Mouse (Mus musculus): ENCODE measurements around the gene Agbl4. TPM values are rescaled to one million over a fixed set of nuclear protein-coding genes. Genes with fewer than 3 reads are reported as not detected.

Agbl4 gene
- polyA plus RNA-seq, 1 experiment, result not detected

GRCm38 (mm10) chr4:111332864-111333263 is 935.4 kb downstream of the Agbl4 start:
- no peaks in the 10 kb centered on the region for H3K36me3 ChIP-seq (ENCODE audit: control insufficient read depth)
- H3K4me1 ChIP-seq (ENCODE audit: control insufficient read depth), result no peaks in the 10 kb centered on the region
- no peak overlapping the region for H3K4me3 ChIP-seq (replicated peaks)
- TF ChIP-seq GATA1 (IDR thresholded peaks at IDR 0.05; ENCODE audit: low read length), result no peak
- TF ChIP-seq TAL1 (IDR thresholded peaks at IDR 0.05; ENCODE audit: low read length), result no peak
- H3K27me3 ChIP-seq (ENCODE audit: control insufficient read depth), result no peaks in the 10 kb centered on the region
- no peaks in the 10 kb centered on the region for H3K9me3 ChIP-seq (ENCODE audit: control insufficient read depth, low read length)

- Histone ChIP-seq H3K4me3 (replicated peaks) (no peak overlapping the region), H3K4me1 (ENCODE audit: control insufficient read depth) (no peaks in the 10 kb centered on the region), H3K36me3 (ENCODE audit: control insufficient read depth) (no peaks in the 10 kb centered on the region), H3K27me3 (ENCODE audit: control insufficient read depth) (no peaks in the 10 kb centered on the region), H3K9me3 (ENCODE audit: control insufficient read depth, low read length) (peaks cover 4% of the 10 kb centered on the region; the same call in 1 of the 2 replicates)
- TF ChIP-seq GATA1 (IDR thresholded peaks at IDR 0.05; ENCODE audit: low read length) (no peak), TAL1 (IDR thresholded peaks at IDR 0.05; ENCODE audit: low read length) (no peak)
Measured at GRCm38 (mm10) chr4:111349965-111350364, 952.5 kb downstream of the Agbl4 start.

GRCm38 (mm10) chr4:111350615-111351525 is 953.4 kb downstream of the Agbl4 start:
- Histone ChIP-seq H3K4me1 (ENCODE audit: control insufficient read depth) (no peaks in the 10 kb centered on the region), H3K9me3 (ENCODE audit: control insufficient read depth, low read length) (peaks cover 4% of the 10 kb centered on the region; the same call in 1 of the 2 replicates), H3K27me3 (ENCODE audit: control insufficient read depth) (no peaks in the 10 kb centered on the region), H3K36me3 (ENCODE audit: control insufficient read depth) (no peaks in the 10 kb centered on the region), H3K4me3 (replicated peaks) (no peak overlapping the region)
- TF ChIP-seq GATA1 (IDR thresholded peaks at IDR 0.05; ENCODE audit: low read length) (no peak), TAL1 (IDR thresholded peaks at IDR 0.05; ENCODE audit: low read length) (no peak)

- H3K4me1 ChIP-seq (ENCODE audit: control insufficient read depth), result no peaks in the 10 kb centered on the region
- no peak overlapping the region for H3K4me3 ChIP-seq (replicated peaks)
- H3K27me3 ChIP-seq (ENCODE audit: control insufficient read depth), result no peaks in the 10 kb centered on the region
- H3K36me3 ChIP-seq (ENCODE audit: control insufficient read depth), result no peaks in the 10 kb centered on the region
- peaks cover 4% of the 10 kb centered on the region; the same call in 1 of the 2 replicates for H3K9me3 ChIP-seq (ENCODE audit: control insufficient read depth, low read length)
- no peak for TF ChIP-seq TAL1 (IDR thresholded peaks at IDR 0.05; ENCODE audit: low read length)
- TF ChIP-seq GATA1 (IDR thresholded peaks at IDR 0.05; ENCODE audit: low read length), result no peak
Measured at GRCm38 (mm10) chr4:111356584-111357115, 959.2 kb downstream of the Agbl4 start.

GRCm38 (mm10) chr4:111357176-111357575 is 959.7 kb downstream of the Agbl4 start:
- Histone ChIP-seq H3K36me3 (ENCODE audit: control insufficient read depth) (no peaks in the 10 kb centered on the region), H3K27me3 (ENCODE audit: control insufficient read depth) (no peaks in the 10 kb centered on the region), H3K4me1 (ENCODE audit: control insufficient read depth) (no peaks in the 10 kb centered on the region), H3K4me3 (replicated peaks) (no peak overlapping the region), H3K9me3 (ENCODE audit: control insufficient read depth, low read length) (peaks cover 4% of the 10 kb centered on the region; the same call in 1 of the 2 replicates)
- no peak for TF ChIP-seq GATA1 (IDR thresholded peaks at IDR 0.05; ENCODE audit: low read length)
- TF ChIP-seq TAL1 (IDR thresholded peaks at IDR 0.05; ENCODE audit: low read length), result no peak

GRCm38 (mm10) chr4:111364199-111364598 is 966.7 kb downstream of the Agbl4 start:
- Histone ChIP-seq H3K4me3 (replicated peaks) (no peak overlapping the region), H3K27me3 (ENCODE audit: control insufficient read depth) (no peaks in the 10 kb centered on the region), H3K4me1 (ENCODE audit: control insufficient read depth) (no peaks in the 10 kb centered on the region), H3K36me3 (ENCODE audit: control insufficient read depth) (no peaks in the 10 kb centered on the region), H3K9me3 (ENCODE audit: control insufficient read depth, low read length) (no peaks in the 10 kb centered on the region)
- TF ChIP-seq GATA1 (IDR thresholded peaks at IDR 0.05; ENCODE audit: low read length) (no peak), TAL1 (IDR thresholded peaks at IDR 0.05; ENCODE audit: low read length) (no peak)

- no peaks in the 10 kb centered on the region for H3K36me3 ChIP-seq (ENCODE audit: control insufficient read depth)
- no peak for TF ChIP-seq GATA1 (IDR thresholded peaks at IDR 0.05; ENCODE audit: low read length)
- TF ChIP-seq TAL1 (IDR thresholded peaks at IDR 0.05; ENCODE audit: low read length), result no peak
- H3K4me3 ChIP-seq (replicated peaks), result no peak overlapping the region
Measured at GRCm38 (mm10) chr4:111367771-111368170, 970.3 kb downstream of the Agbl4 start.

GRCm38 (mm10) chr4:111377159-111377558 is 979.7 kb downstream of the Agbl4 start:
- TF ChIP-seq TAL1 (IDR thresholded peaks at IDR 0.05; ENCODE audit: low read length), result no peak
- TF ChIP-seq GATA1 (IDR thresholded peaks at IDR 0.05; ENCODE audit: low read length), result no peak
- Histone ChIP-seq H3K36me3 (ENCODE audit: control insufficient read depth) (no peaks in the 10 kb centered on the region), H3K9me3 (ENCODE audit: control insufficient read depth, low read length) (no peaks in the 10 kb centered on the region), H3K4me1 (ENCODE audit: control insufficient read depth) (no peaks in the 10 kb centered on the region), H3K4me3 (replicated peaks) (no peak overlapping the region), H3K27me3 (ENCODE audit: control insufficient read depth) (no peaks in the 10 kb centered on the region)

More at GRCm38 (mm10) chr4:111367771-111368170, 970.3 kb downstream of the Agbl4 start:
- Histone ChIP-seq H3K9me3 (ENCODE audit: control insufficient read depth, low read length) (no peaks in the 10 kb centered on the region), H3K27me3 (ENCODE audit: control insufficient read depth) (no peaks in the 10 kb centered on the region), H3K4me1 (ENCODE audit: control insufficient read depth) (no peaks in the 10 kb centered on the region)

GRCm38 (mm10) chr4:111378071-111378470 is 980.6 kb downstream of the Agbl4 start:
- Histone ChIP-seq H3K4me1 (ENCODE audit: control insufficient read depth) (no peaks in the 10 kb centered on the region), H3K9me3 (ENCODE audit: control insufficient read depth, low read length) (no peaks in the 10 kb centered on the region)

More at GRCm38 (mm10) chr4:111378071-111378470, 980.6 kb downstream of the Agbl4 start:
- no peak overlapping the region for H3K4me3 ChIP-seq (replicated peaks)
- no peaks in the 10 kb centered on the region for H3K27me3 ChIP-seq (ENCODE audit: control insufficient read depth)
- no peak for TF ChIP-seq GATA1 (IDR thresholded peaks at IDR 0.05; ENCODE audit: low read length)
- no peak for TF ChIP-seq TAL1 (IDR thresholded peaks at IDR 0.05; ENCODE audit: low read length)
- no peaks in the 10 kb centered on the region for H3K36me3 ChIP-seq (ENCODE audit: control insufficient read depth)

Measured in erythroblast, embryonic 14.5 days (primary cell).